Mouse (Mus musculus) G1E (cell line): Measurements from ENCODE around the gene Wdr46.
"Not testable (repeated sequence)": the region's sequence is repeated elsewhere in the genome, so short reads cannot be mapped to it uniquely, and the experiment has no call there.

Experiments used
- CTCF ChIP-seq: IDR thresholded peaks from 2 replicates; pipeline ENCODE4 v1.5.1; 2012; ENCODE audit warnings: low read depth, low read length, inconsistent platforms, mixed read lengths
- GATA1 ChIP-seq: IDR thresholded peaks from 2 replicates; pipeline ENCODE4 v1.6.1; 2012; ENCODE audit warnings: borderline replicate concordance, low read length, inconsistent platforms, mixed read lengths
- POLR2AphosphoS5 ChIP-seq: IDR thresholded peaks from 2 replicates; pipeline ENCODE4 v1.6.1; 2012; ENCODE audit warnings: low read depth, low read length, inconsistent platforms; ENCODE audit not compliant: insufficient replicate concordance
- TAL1 ChIP-seq: conservative IDR thresholded peaks from 2 replicates; pipeline ENCODE4 v1.6.1; 2012; ENCODE audit warnings: low read depth, low read length, inconsistent platforms, mixed read lengths

DNA sequence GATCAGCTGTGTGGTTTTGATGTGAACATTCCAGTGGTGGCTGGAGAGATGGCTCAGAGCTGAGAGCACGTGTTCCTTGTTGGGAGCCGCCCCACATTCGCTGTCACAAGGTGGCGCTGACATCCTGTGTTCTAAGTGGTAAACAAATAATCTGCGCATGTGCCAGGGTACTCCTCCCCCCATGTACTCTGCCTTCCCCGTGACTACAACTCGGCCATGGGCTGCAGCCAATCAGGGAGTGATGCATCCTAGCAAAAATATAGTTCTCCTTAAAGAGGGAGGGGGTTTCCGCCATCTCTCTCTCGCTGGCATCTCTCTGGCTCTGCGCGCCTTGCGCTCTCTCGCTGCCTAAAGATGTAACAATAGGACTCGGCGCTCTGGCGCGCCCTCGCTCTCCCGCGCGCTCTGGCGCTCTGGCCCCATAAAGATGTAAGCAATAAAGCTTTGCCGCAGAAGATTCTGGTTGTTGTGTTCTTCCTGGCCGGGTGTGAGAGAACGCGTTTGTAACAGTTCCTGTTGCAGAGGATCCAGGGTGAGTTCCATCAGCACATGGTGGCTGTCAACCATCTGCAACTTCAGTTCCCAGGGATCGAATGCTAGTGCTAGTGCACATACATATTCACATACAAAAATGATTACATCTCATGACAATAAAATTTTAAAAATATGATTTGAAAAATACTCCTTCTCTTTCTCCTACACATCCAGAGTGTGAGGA is 40.9 kb downstream of the Wdr46 start:
- TF ChIP-seq CTCF, result peak; percentile 27; the same call in 1 of the 2 replicates
- not testable (repeated sequence) for TF ChIP-seq POLR2AphosphoS5, GATA1, TAL1
